Mouse (Mus musculus): ENCODE measurements around the gene Metrn. TPM values are rescaled to one million over a fixed set of nuclear protein-coding genes. Genes with fewer than 3 reads are reported as not detected.

Gene Metrn
- total and polyA plus RNA-seq, 3 experiments: 47.9 to 54.6 (median 49.0) TPM

- H3K4me3 ChIP-seq: peak overlapping the region; percentile 83
- no peak for DNase-seq
- no peaks in the 10 kb centered on the region; the same call in 1 of the 2 replicates for H3K36me3 ChIP-seq (ENCODE audit: control insufficient read depth, insufficient read depth, low read length)
- H3K9ac ChIP-seq (ENCODE audit: low read depth, low read length): peak overlapping the region; percentile 85; the same call in 1 of the 2 replicates
- H3K79me2 ChIP-seq (replicated peaks; ENCODE audit: control insufficient read depth, insufficient read depth, low read length): no peaks in the 10 kb centered on the region; the same call in 1 of the 2 replicates
- H3K27ac ChIP-seq: no peak overlapping the region
- 33% methylated on average over 8 of the region's 8 CpGs for WGBS
- H3K27me3 ChIP-seq (ENCODE audit: control insufficient read depth, insufficient read depth, low read length): no peaks in the 10 kb centered on the region
- intact Hi-C loops (cut with DNase I): loop anchor here (5.0 kb wide), 1 partner anchor 38 kb away; the partner anchor contains the start of gene Mcrip2
- peaks cover 12% of the 10 kb centered on the region for H3K4me1 ChIP-seq (ENCODE audit: control insufficient read depth, insufficient read depth, low read length)
- TF ChIP-seq EP300 (IDR thresholded peaks at IDR 0.05; ENCODE audit: insufficient read depth, low read depth, low read length): no peak
- TF ChIP-seq CTCF (IDR thresholded peaks at IDR 0.05): no peak
- 0 out of 2 replicates have a peak, but pooled peaks have one; percentile 19 for TF ChIP-seq POLR2A (IDR thresholded peaks at IDR 0.05; ENCODE audit: insufficient read depth, low read depth, low read length)
Observed at GRCm38 (mm10) chr17:25829558-25830017, 32.7 kb upstream of the Metrn start.

GRCm38 (mm10) chr17:25828712-25829557 lies 32.0 kb upstream of the Metrn start, which contains the start of gene Jmjd8:
Gene Jmjd8 (plus strand): TSS chr17:25828867.
- Histone ChIP-seq H3K4me3 (peak within 1 kb of the TSS; percentile 83), H3K79me2 (replicated peaks; ENCODE audit: control insufficient read depth, insufficient read depth, low read length) (no peaks in the 10 kb centered on the region; the same call in 1 of the 2 replicates), H3K27ac (peak within 1 kb of the TSS; percentile 81), H3K9ac (ENCODE audit: low read depth, low read length) (peak within 1 kb of the TSS; percentile 85), H3K36me3 (ENCODE audit: control insufficient read depth, insufficient read depth, low read length) (no peaks in the 10 kb centered on the region; the same call in 1 of the 2 replicates), H3K27me3 (ENCODE audit: control insufficient read depth, insufficient read depth, low read length) (no peaks in the 10 kb centered on the region), H3K4me1 (ENCODE audit: control insufficient read depth, insufficient read depth, low read length) (peaks cover 16% of the 10 kb centered on the region)
- WGBS: under 1% methylated on average over 32 of the region's 32 CpGs
- intact Hi-C loops (cut with DNase I): no loop called here
- peak; percentile 85 to 86 for DNase-seq
- TF ChIP-seq CTCF (IDR thresholded peaks at IDR 0.05) (peak; percentile 58), POLR2A (IDR thresholded peaks at IDR 0.05; ENCODE audit: insufficient read depth, low read depth, low read length) (peak; percentile 84), EP300 (IDR thresholded peaks at IDR 0.05; ENCODE audit: insufficient read depth, low read depth, low read length) (no peak)

- H3K4me3 ChIP-seq: peak overlapping the region; percentile 83
- H3K36me3 ChIP-seq (ENCODE audit: control insufficient read depth, insufficient read depth, low read length): no peaks in the 10 kb centered on the region; the same call in 1 of the 2 replicates
- no peak overlapping the region for H3K9ac ChIP-seq (ENCODE audit: low read depth, low read length)
- DNase-seq: no peak
- no peaks in the 10 kb centered on the region for H3K27me3 ChIP-seq (ENCODE audit: control insufficient read depth, insufficient read depth, low read length)
- H3K27ac ChIP-seq: peak overlapping the region; percentile 81
- H3K4me1 ChIP-seq (ENCODE audit: control insufficient read depth, insufficient read depth, low read length): peaks cover 17% of the 10 kb centered on the region
- intact Hi-C loops (cut with DNase I): no loop called here
- TF ChIP-seq CTCF (IDR thresholded peaks at IDR 0.05): no peak
- TF ChIP-seq POLR2A (IDR thresholded peaks at IDR 0.05; ENCODE audit: insufficient read depth, low read depth, low read length): no peak
- H3K79me2 ChIP-seq (replicated peaks; ENCODE audit: control insufficient read depth, insufficient read depth, low read length): no peaks in the 10 kb centered on the region; the same call in 1 of the 2 replicates
- WGBS: 86% methylated on average over 8 of the region's 8 CpGs
Observed at GRCm38 (mm10) chr17:25828223-25828594, 31.3 kb upstream of the Metrn start.

GRCm38 (mm10) chr17:25827546-25828222 lies 30.7 kb upstream of the Metrn start:
- no peaks in the 10 kb centered on the region; the same call in 1 of the 2 replicates for H3K36me3 ChIP-seq (ENCODE audit: control insufficient read depth, insufficient read depth, low read length)
- TF ChIP-seq CTCF (IDR thresholded peaks at IDR 0.05) (no peak), EP300 (IDR thresholded peaks at IDR 0.05; ENCODE audit: insufficient read depth, low read depth, low read length) (no peak), POLR2A (IDR thresholded peaks at IDR 0.05; ENCODE audit: insufficient read depth, low read depth, low read length) (no peak)
- H3K4me1 ChIP-seq (ENCODE audit: control insufficient read depth, insufficient read depth, low read length): peaks cover 17% of the 10 kb centered on the region
- no peaks in the 10 kb centered on the region; the same call in 1 of the 2 replicates for H3K79me2 ChIP-seq (replicated peaks; ENCODE audit: control insufficient read depth, insufficient read depth, low read length)
- intact Hi-C loops (cut with DNase I): no loop called here
- DNase-seq: peak in 1 of 2 experiments; percentile 18
- no peak overlapping the region for H3K27ac ChIP-seq
- no peaks in the 10 kb centered on the region for H3K27me3 ChIP-seq (ENCODE audit: control insufficient read depth, insufficient read depth, low read length)
- 94% methylated on average over 22 of the region's 22 CpGs for WGBS
- no peak overlapping the region for H3K4me3 ChIP-seq
- H3K9ac ChIP-seq (ENCODE audit: low read depth, low read length): no peak overlapping the region

GRCm38 (mm10) chr17:25827011-25827410 lies 30.1 kb upstream of the Metrn start:
- H3K36me3 ChIP-seq (ENCODE audit: control insufficient read depth, insufficient read depth, low read length): no peaks in the 10 kb centered on the region; the same call in 1 of the 2 replicates
- no peak for DNase-seq
- H3K27ac ChIP-seq: no peak overlapping the region
- no peak overlapping the region for H3K9ac ChIP-seq (ENCODE audit: low read depth, low read length)
- TF ChIP-seq CTCF (IDR thresholded peaks at IDR 0.05) (no peak), EP300 (IDR thresholded peaks at IDR 0.05; ENCODE audit: insufficient read depth, low read depth, low read length) (no peak), POLR2A (IDR thresholded peaks at IDR 0.05; ENCODE audit: insufficient read depth, low read depth, low read length) (no peak)
- H3K4me3 ChIP-seq: no peak overlapping the region
- no peaks in the 10 kb centered on the region for H3K27me3 ChIP-seq (ENCODE audit: control insufficient read depth, insufficient read depth, low read length)
- intact Hi-C loops (cut with DNase I): no loop called here
- H3K79me2 ChIP-seq (replicated peaks; ENCODE audit: control insufficient read depth, insufficient read depth, low read length): no peaks in the 10 kb centered on the region; the same call in 1 of the 2 replicates
- peaks cover 16% of the 10 kb centered on the region for H3K4me1 ChIP-seq (ENCODE audit: control insufficient read depth, insufficient read depth, low read length)
- WGBS: 94% methylated on average over 13 of the region's 13 CpGs

Measured in heart, adult 2 months (tissue).